In the genomic region with DNA sequence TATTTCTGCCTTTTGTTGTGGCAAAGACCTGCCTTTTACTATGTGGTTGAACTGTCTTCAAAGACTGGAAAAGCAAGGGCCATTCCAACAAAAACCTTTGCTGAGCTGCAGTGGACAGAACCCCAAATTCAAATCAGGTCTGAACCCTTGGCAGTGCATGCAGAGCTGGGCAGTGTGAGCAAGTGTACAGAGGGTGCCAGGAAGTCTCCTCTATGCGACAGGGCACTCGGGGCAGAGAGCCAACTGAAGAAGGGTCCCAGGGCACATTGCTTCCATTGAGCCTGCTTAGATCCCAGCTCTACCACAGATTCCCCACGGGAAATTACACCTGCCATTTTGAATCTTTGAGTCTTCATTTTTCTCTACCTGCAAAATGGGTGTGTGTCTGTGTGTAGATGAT, we compare ENCODE assay signal across 32 mouse cellular contexts.
DNase-seq lines count a peak whose midpoint lies in the region; ATAC-seq and TF ChIP-seq lines count a peak whose summit lies in the region.
"Had no signal": no experiment of that assay in that cellular context is flagged by ENCODE, and none has a peak within 500 bp of the region (broad histone marks: within the 10 kb centered on the region; RNA-seq: fewer than 3 reads in every experiment).

No protein-coding gene starts in this region.

- H3K9ac ChIP-seq in forebrain, postnatal 0 days: no peak overlapping the region
- H3K9ac ChIP-seq in forebrain, embryonic 15.5 days (replicated peaks): no peak overlapping the region
- H3K9ac ChIP-seq: embryonic facial prominence, embryonic 15.5 days; forebrain, embryonic 12.5 days; heart, embryonic 15.5 days; hindbrain, embryonic 14.5 days; intestine, embryonic 15.5 days; liver, embryonic 15.5 days; lung, embryonic 14.5 days; neural tube, embryonic 12.5 days had no signal

- no peak overlapping the region for H3K4me2 ChIP-seq in forebrain, postnatal 0 days (ENCODE audit: low read depth)
- no peak overlapping the region for H3K4me2 ChIP-seq in forebrain, embryonic 15.5 days (replicated peaks)
- H3K4me2 ChIP-seq: embryonic facial prominence, embryonic 15.5 days; forebrain, embryonic 12.5 days; heart, embryonic 15.5 days; hindbrain, embryonic 14.5 days; intestine, embryonic 15.5 days; liver, embryonic 15.5 days; lung, embryonic 14.5 days; neural tube, embryonic 12.5 days had no signal

- H3K36me3 ChIP-seq in forebrain, postnatal 0 days (ENCODE audit: insufficient read depth): no peaks in the 10 kb centered on the region
- H3K36me3 ChIP-seq in forebrain, embryonic 15.5 days: no peaks in the 10 kb centered on the region
- H3K36me3 ChIP-seq: embryonic facial prominence, embryonic 10.5 days; embryonic facial prominence, embryonic 15.5 days; forebrain, embryonic 12.5 days; heart, embryonic 10.5 days; heart, embryonic 15.5 days; intestine, embryonic 15.5 days; liver, embryonic 15.5 days; neural tube, embryonic 12.5 days had no signal

- H3K27me3 ChIP-seq in forebrain, postnatal 0 days (ENCODE audit: insufficient read depth, low read length): no peaks in the 10 kb centered on the region
- no peaks in the 10 kb centered on the region for H3K27me3 ChIP-seq in forebrain, embryonic 15.5 days
- H3K27me3 ChIP-seq: forebrain, embryonic 12.5 days; heart, embryonic 15.5 days; intestine, embryonic 15.5 days; liver, embryonic 15.5 days; neural tube, embryonic 12.5 days had no signal

- TF ChIP-seq CTCF in forebrain, postnatal 0 days (IDR thresholded peaks at IDR 0.05; ENCODE audit: low read depth): no peak

- DNase-seq in forebrain, postnatal 0 days: no peak
- peak; percentile 10 for DNase-seq in layer of hippocampus, adult 9-11 months
- DNase-seq in layer of hippocampus, postnatal 25 days (ENCODE audit: extremely low spot score in 1 of 2, low spot score in 1 of 2): no peak
- DNase-seq in right cerebral cortex, postnatal 10 days (ENCODE audit: low spot score in 2 of 2): peak; percentile 70 to 74
- DNase-seq in right cerebral cortex, postnatal 36 days (ENCODE audit: low spot score in 2 of 2): no peak
- DNase-seq in frontal cortex, postnatal 14 days (ENCODE audit: low spot score in 2 of 2): no peak
- DNase-seq: adrenal gland, postnatal 25 days; B cell, adult 2 months; gastrocnemius, postnatal 25 days; heart, adult 11 months; kidney, adult 2 months; kidney, postnatal 36 days; lung, embryonic 14.5 days; lung, postnatal 14 days; right cerebral cortex, postnatal 14 days; thymus, adult 18-20 months; thymus, postnatal 25 days had no signal

- ATAC-seq in forebrain, postnatal 0 days: peak; percentile 53; the same call in 1 of the 2 replicates
- no peak for ATAC-seq in forebrain, embryonic 15.5 days (replicated peaks)
- ATAC-seq: intestine, embryonic 15.5 days; midbrain, embryonic 16.5 days had no signal

- no peaks in the 10 kb centered on the region for H3K4me1 ChIP-seq in forebrain, postnatal 0 days (ENCODE audit: insufficient read depth)
- peaks cover 7% of the 10 kb centered on the region for H3K4me1 ChIP-seq in forebrain, embryonic 15.5 days
- H3K4me1 ChIP-seq: forebrain, embryonic 12.5 days; liver, embryonic 15.5 days had no signal

- no peaks in the 10 kb centered on the region for H3K9me3 ChIP-seq in forebrain, postnatal 0 days (ENCODE audit: low read length)
- no peaks in the 10 kb centered on the region for H3K9me3 ChIP-seq in forebrain, embryonic 15.5 days
- H3K9me3 ChIP-seq: embryonic facial prominence, embryonic 10.5 days; embryonic facial prominence, embryonic 15.5 days; forebrain, embryonic 12.5 days; heart, embryonic 10.5 days; heart, embryonic 15.5 days; intestine, embryonic 15.5 days; liver, embryonic 15.5 days; neural tube, embryonic 12.5 days had no signal

- H3K27ac ChIP-seq in forebrain, postnatal 0 days (ENCODE audit: low read depth, low read length): no peak overlapping the region
- H3K27ac ChIP-seq in forebrain, embryonic 15.5 days (replicated peaks): no peak overlapping the region
- H3K27ac ChIP-seq: embryonic facial prominence, embryonic 10.5 days; embryonic facial prominence, embryonic 15.5 days; forebrain, embryonic 12.5 days; heart, embryonic 10.5 days; heart, embryonic 15.5 days; hindbrain, embryonic 14.5 days; intestine, embryonic 15.5 days; layer of hippocampus, adult 2 months; left cerebral cortex, adult 2 months; liver, embryonic 15.5 days; neural tube, embryonic 12.5 days; stomach, postnatal 0 days had no signal

- H3K4me3 ChIP-seq in forebrain, postnatal 0 days (ENCODE audit: low read depth, low read length): no peak overlapping the region
- no peak overlapping the region for H3K4me3 ChIP-seq in forebrain, embryonic 15.5 days
- H3K4me3 ChIP-seq: embryonic facial prominence, embryonic 10.5 days; embryonic facial prominence, embryonic 15.5 days; forebrain, embryonic 12.5 days; heart, embryonic 10.5 days; heart, embryonic 15.5 days; intestine, embryonic 15.5 days; layer of hippocampus, adult 2 months; left cerebral cortex, adult 2 months; liver, embryonic 15.5 days; myocyte; neural tube, embryonic 12.5 days had no signal

- WGBS in forebrain, postnatal 0 days: 62% methylated on average over 3 of the region's 3 CpGs
- WGBS in forebrain, embryonic 15.5 days: 75% methylated on average over 3 of the region's 3 CpGs

Comparison
In these comparisons a context has a peak if more than half of its experiments do, and no peak if none do; other contexts are left out.
1. DNase-seq: peak in layer of hippocampus, adult 9-11 months (single experiment) and right cerebral cortex, postnatal 10 days (2 of 2); none in forebrain, postnatal 0 days (single experiment), layer of hippocampus, postnatal 25 days (0 of 2), right cerebral cortex, postnatal 36 days (0 of 2) and frontal cortex, postnatal 14 days (0 of 2).